Mouse (Mus musculus): Measurements from ENCODE around the gene Zcchc4. TPM values are rescaled to one million over a fixed set of nuclear protein-coding genes. Genes with fewer than 3 reads are reported as not detected.
A peak's percentile ranks its signal among the peaks of the same experiment; 100 is the strongest.

The Zcchc4 gene
- polyA plus RNA-seq, 1 experiment from 2014 or later, result 10.9 TPM

GRCm38 (mm10) chr5:52833761-52834274 lies 58.6 kb downstream of the Zcchc4 start, which contains the start of gene Anapc4:
TSS of gene Anapc4 (plus strand) at chr5:52834012.
- Histone ChIP-seq H3K27ac (replicated peaks) (peak within 1 kb of the TSS; percentile 94), H3K9ac (peak within 1 kb of the TSS; percentile 96), H3K4me3 (peak within 1 kb of the TSS; percentile 89), H3K9me3 (no peaks in the 10 kb centered on the region), H3K27me3 (replicated peaks) (no peaks in the 10 kb centered on the region), H3K36me3 (peaks cover 38% of the 10 kb centered on the region), H3K4me1 (peaks cover 27% of the 10 kb centered on the region), H3K4me2 (peak within 1 kb of the TSS; percentile 89)
- ATAC-seq (ENCODE audit: extremely low read depth, insufficient number of reproducible peaks, low FRiP score, low TSS enrichment), result peak; percentile 100
- under 1% methylated on average over 50 of the region's 50 CpGs for WGBS

- Histone ChIP-seq H3K27ac (replicated peaks) (peak overlapping the region; percentile 94), H3K36me3 (peaks cover 44% of the 10 kb centered on the region), H3K27me3 (replicated peaks) (no peaks in the 10 kb centered on the region), H3K4me2 (peak overlapping the region; percentile 89), H3K4me3 (peak overlapping the region; percentile 89), H3K9ac (peak overlapping the region; percentile 96), H3K4me1 (peaks cover 27% of the 10 kb centered on the region), H3K9me3 (no peaks in the 10 kb centered on the region)
- ATAC-seq (ENCODE audit: extremely low read depth, insufficient number of reproducible peaks, low FRiP score, low TSS enrichment), result no peak
- WGBS, result 8% methylated on average over 8 of the region's 8 CpGs
Observed at GRCm38 (mm10) chr5:52834386-52834785, 59.2 kb downstream of the Zcchc4 start.

DNA sequence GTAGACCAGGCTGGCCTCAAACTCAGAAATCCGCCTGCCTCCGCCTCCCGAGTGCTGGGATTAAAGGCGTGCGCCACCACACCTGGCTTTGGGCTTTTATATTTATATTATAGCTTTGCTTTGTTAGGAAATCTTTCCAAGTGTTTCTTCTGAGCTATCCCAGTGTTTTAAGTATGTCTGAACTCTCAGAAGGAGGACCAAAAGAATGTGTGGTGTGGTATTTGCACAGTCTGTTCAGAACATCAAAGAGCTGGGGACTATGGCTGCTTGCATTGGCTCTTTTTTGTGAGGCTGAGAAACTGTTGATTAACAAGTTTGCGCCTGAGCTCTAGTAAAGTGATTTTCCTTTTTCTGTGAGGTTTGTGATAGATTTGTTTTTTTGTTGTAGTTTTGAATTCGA lies 69.1 kb downstream of the Zcchc4 start:
- Histone ChIP-seq H3K27me3 (replicated peaks) (no peaks in the 10 kb centered on the region), H3K4me3 (no peak overlapping the region), H3K9ac (no peak overlapping the region), H3K36me3 (peaks cover 94% of the 10 kb centered on the region), H3K4me2 (no peak overlapping the region), H3K27ac (replicated peaks) (no peak overlapping the region), H3K4me1 (no peaks in the 10 kb centered on the region), H3K9me3 (no peaks in the 10 kb centered on the region)
- ATAC-seq (ENCODE audit: extremely low read depth, insufficient number of reproducible peaks, low FRiP score, low TSS enrichment), result no peak
- 96% methylated on average over 7 of the region's 7 CpGs for WGBS

DNA sequence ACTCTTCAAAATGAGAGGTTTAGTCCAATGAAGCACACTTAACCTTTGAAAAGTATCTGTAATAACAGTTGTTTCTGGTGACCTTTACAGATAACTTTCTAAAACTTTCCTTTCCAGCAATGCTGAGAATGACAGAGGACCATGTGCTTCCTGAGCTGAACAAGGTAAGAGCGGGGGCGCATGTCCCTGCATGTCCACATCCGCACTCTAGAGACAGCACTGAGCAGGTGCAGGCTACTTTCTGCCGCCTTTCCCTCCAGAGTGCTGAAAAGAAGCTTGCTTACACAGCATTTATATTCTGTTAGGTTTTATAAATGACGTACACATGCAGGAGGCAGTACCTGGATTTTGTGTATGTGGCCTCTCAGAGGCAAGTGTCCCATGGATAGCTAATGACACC lies 80.5 kb downstream of the Zcchc4 start:
- H3K4me3 ChIP-seq, result no peak overlapping the region
- 90% methylated on average over 5 of the region's 5 CpGs for WGBS
- H3K27me3 ChIP-seq (replicated peaks), result no peaks in the 10 kb centered on the region
- H3K4me2 ChIP-seq, result no peak overlapping the region
- ATAC-seq (ENCODE audit: extremely low read depth, insufficient number of reproducible peaks, low FRiP score, low TSS enrichment), result no peak
- H3K4me1 ChIP-seq, result no peaks in the 10 kb centered on the region
- H3K27ac ChIP-seq (replicated peaks), result no peak overlapping the region
- no peaks in the 10 kb centered on the region for H3K9me3 ChIP-seq
- peaks cover 86% of the 10 kb centered on the region for H3K36me3 ChIP-seq
- no peak overlapping the region for H3K9ac ChIP-seq

- Histone ChIP-seq H3K27me3 (replicated peaks) (no peaks in the 10 kb centered on the region), H3K4me1 (peaks cover 5% of the 10 kb centered on the region; the same call in 1 of the 2 replicates), H3K4me2 (no peak overlapping the region), H3K4me3 (no peak overlapping the region), H3K27ac (replicated peaks) (no peak overlapping the region), H3K36me3 (peaks cover 98% of the 10 kb centered on the region), H3K9me3 (no peaks in the 10 kb centered on the region), H3K9ac (no peak overlapping the region)
- 86% methylated on average over 8 of the region's 8 CpGs for WGBS
- ATAC-seq (ENCODE audit: extremely low read depth, insufficient number of reproducible peaks, low FRiP score, low TSS enrichment), result no peak
Observed at GRCm38 (mm10) chr5:52864446-52864845, 89.2 kb downstream of the Zcchc4 start.

DNA sequence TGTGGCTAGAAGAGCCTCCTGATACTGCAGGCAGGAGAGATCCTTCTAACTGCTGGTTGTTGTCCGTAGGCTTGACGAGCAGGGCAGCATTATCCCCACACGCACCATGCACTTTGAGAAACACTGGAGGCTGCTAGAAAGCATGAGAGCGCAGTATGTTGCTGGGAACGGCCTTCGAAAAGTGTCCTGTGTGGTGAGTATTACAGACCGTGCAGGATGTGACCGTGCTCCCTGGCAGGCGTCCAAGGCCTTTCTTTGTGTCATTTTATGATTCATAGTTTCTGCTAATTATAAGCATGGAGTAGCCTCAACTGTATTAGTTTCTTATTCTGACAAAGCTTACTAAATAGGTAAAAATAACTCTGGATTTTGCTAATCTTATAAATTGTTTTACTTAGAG lies 90.6 kb downstream of the Zcchc4 start:
- H3K4me1 ChIP-seq, result peaks cover 5% of the 10 kb centered on the region; the same call in 1 of the 2 replicates
- H3K4me2 ChIP-seq, result no peak overlapping the region
- no peak for ATAC-seq (ENCODE audit: extremely low read depth, insufficient number of reproducible peaks, low FRiP score, low TSS enrichment)
- no peaks in the 10 kb centered on the region for H3K9me3 ChIP-seq
- no peak overlapping the region for H3K4me3 ChIP-seq
- H3K27me3 ChIP-seq (replicated peaks), result no peaks in the 10 kb centered on the region
- H3K27ac ChIP-seq (replicated peaks), result peak overlapping the region; percentile 29; the same call in 1 of the 2 replicates
- H3K36me3 ChIP-seq, result peaks cover 84% of the 10 kb centered on the region
- H3K9ac ChIP-seq, result no peak overlapping the region
- WGBS, result 53% methylated on average over 9 of the region's 9 CpGs

- 0 out of 2 replicates have a peak overlapping the region, but pooled peaks have one; percentile 12 for H3K27ac ChIP-seq (replicated peaks)
- ATAC-seq (ENCODE audit: extremely low read depth, insufficient number of reproducible peaks, low FRiP score, low TSS enrichment), result no peak
Observed at GRCm38 (mm10) chr5:52866361-52867155, 91.3 kb downstream of the Zcchc4 start.

GRCm38 (mm10) chr5:52868918-52869703 lies 93.9 kb downstream of the Zcchc4 start:
- Histone ChIP-seq H3K4me2 (no peak overlapping the region), H3K27ac (replicated peaks) (no peak overlapping the region), H3K27me3 (replicated peaks) (no peaks in the 10 kb centered on the region), H3K4me3 (no peak overlapping the region), H3K36me3 (peaks cover 53% of the 10 kb centered on the region), H3K9ac (no peak overlapping the region), H3K4me1 (peaks cover 5% of the 10 kb centered on the region; the same call in 1 of the 2 replicates), H3K9me3 (no peaks in the 10 kb centered on the region)
- ATAC-seq (ENCODE audit: extremely low read depth, insufficient number of reproducible peaks, low FRiP score, low TSS enrichment), result no peak
- 87% methylated on average over 12 of the region's 12 CpGs for WGBS

More at GRCm38 (mm10) chr5:52866361-52867155, 91.3 kb downstream of the Zcchc4 start:
- H3K4me3 ChIP-seq, result no peak overlapping the region
- no peaks in the 10 kb centered on the region for H3K9me3 ChIP-seq
- peaks cover 5% of the 10 kb centered on the region; the same call in 1 of the 2 replicates for H3K4me1 ChIP-seq
- H3K27me3 ChIP-seq (replicated peaks), result no peaks in the 10 kb centered on the region
- 78% methylated on average over 18 of the region's 18 CpGs for WGBS
- no peak overlapping the region for H3K9ac ChIP-seq
- H3K36me3 ChIP-seq, result peaks cover 77% of the 10 kb centered on the region
- H3K4me2 ChIP-seq, result no peak overlapping the region

DNA sequence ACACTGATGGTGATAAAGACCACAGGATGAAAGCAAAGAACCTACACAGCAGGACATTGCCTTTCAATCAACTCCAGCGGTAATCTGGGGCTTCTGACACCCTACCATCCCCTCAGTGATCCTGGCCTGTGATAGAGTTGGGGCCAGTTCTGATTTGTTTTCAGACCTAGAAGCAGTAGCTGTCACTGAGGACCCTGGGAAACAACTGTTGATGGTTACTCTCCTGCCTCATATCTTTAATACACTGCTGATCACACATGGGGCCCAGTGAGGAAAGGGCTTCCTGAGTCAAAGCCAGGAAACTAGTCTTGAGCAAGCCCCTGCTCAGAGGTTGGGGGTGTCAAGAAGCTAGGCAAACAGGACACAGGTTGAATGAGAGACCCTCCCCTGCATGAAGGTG lies 96.3 kb downstream of the Zcchc4 start:
- H3K4me3 ChIP-seq, result no peak overlapping the region
- no peak overlapping the region for H3K4me2 ChIP-seq
- WGBS, result 11% methylated on average over 1 of the region's 1 CpGs
- no peak for ATAC-seq (ENCODE audit: extremely low read depth, insufficient number of reproducible peaks, low FRiP score, low TSS enrichment)
- H3K9me3 ChIP-seq, result no peaks in the 10 kb centered on the region
- H3K36me3 ChIP-seq, result peaks cover 30% of the 10 kb centered on the region
- no peaks in the 10 kb centered on the region for H3K27me3 ChIP-seq (replicated peaks)
- H3K9ac ChIP-seq, result no peak overlapping the region
- no peak overlapping the region for H3K27ac ChIP-seq (replicated peaks)
- H3K4me1 ChIP-seq, result no peaks in the 10 kb centered on the region

DNA sequence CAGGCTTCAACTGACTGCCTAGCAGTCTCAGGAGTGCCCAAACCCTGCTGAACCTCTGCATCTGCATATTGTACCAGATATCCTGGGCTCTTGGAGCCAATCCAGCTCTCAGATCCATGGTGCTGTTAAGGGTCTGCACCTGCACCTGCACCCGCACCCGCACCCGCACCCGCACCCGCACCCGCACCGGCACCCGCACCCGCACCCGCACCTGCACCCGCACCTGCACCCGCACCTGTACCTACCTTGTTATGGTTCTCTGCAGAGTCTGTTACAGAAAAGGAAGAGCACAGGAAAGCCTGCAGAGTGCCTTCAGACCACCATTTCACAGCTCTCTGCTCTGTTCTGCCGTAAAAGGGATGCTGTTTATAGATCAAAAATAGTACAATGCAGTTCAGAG lies 96.8 kb downstream of the Zcchc4 start:
- Histone ChIP-seq H3K4me2 (no peak overlapping the region), H3K9ac (no peak overlapping the region), H3K4me3 (no peak overlapping the region), H3K4me1 (no peaks in the 10 kb centered on the region), H3K9me3 (0 out of 2 replicates have a peak, but pooled peaks cover under 1% of the 10 kb centered on the region), H3K27me3 (replicated peaks) (no peaks in the 10 kb centered on the region), H3K36me3 (peaks cover 25% of the 10 kb centered on the region), H3K27ac (replicated peaks) (no peak overlapping the region)
- 86% methylated on average over 13 of the region's 13 CpGs for WGBS
- ATAC-seq (ENCODE audit: extremely low read depth, insufficient number of reproducible peaks, low FRiP score, low TSS enrichment), result no peak
